Mouse (Mus musculus): ENCODE measurements around the gene Ift20.

GRCm38 (mm10) chr11:78518931-78519330 lies 17.2 kb upstream of the Ift20 start:
- TF ChIP-seq POLR2A (IDR thresholded peaks at IDR 0.05; ENCODE audit: insufficient read depth, low read depth, low read length) (0 out of 2 replicates have a peak, but pooled peaks have one; percentile 6), CTCF (IDR thresholded peaks at IDR 0.05) (no peak)

Data from heart, adult 2 months (tissue).